Mouse (Mus musculus): ENCODE measurements around the gene Hipk2. TPM values are rescaled to one million over a fixed set of nuclear protein-coding genes. Genes with fewer than 3 reads are reported as not detected.
"Not testable (repeated sequence)": the region's sequence is repeated elsewhere in the genome, so short reads cannot be mapped to it uniquely, and the experiment has no call there.

The Hipk2 gene
- polyA plus RNA-seq, 1 experiment from 2014 or later, result 21.8 TPM

DNA sequence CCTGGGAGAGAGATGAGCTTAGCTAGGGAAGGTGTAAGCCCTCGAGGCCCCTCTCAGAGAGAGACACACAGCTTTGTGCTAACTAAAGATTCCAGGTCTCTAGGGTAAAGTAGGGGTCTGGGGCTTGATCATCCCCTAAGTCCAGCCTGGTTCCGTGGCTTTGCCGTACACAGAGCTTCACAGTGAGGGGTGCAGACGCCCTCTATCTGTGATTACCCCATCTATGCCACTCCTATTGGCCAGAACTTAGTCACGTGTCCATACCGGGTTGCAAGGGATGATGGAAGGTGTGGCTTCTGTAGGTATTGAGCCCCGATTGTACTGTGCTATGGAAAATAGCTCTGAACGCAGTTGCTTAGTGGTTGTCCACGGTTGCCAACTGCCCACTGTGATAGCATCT is 198.3 kb downstream of the Hipk2 start:
- no peaks in the 10 kb centered on the region for H3K9me3 ChIP-seq (replicated peaks)
- no peak for DNase-seq (ENCODE audit: low spot score)
- no peak overlapping the region for H3K4me3 ChIP-seq
- H3K27me3 ChIP-seq (ENCODE audit: low read depth, poor library complexity, severe bottlenecking), result no peaks in the 10 kb centered on the region
- no peak overlapping the region for H3K27ac ChIP-seq
- WGBS, result 80% methylated on average over 9 of the region's 9 CpGs
- no peaks in the 10 kb centered on the region for H3K36me3 ChIP-seq
- 0 out of 2 replicates have a peak, but pooled peaks cover 3% of the 10 kb centered on the region for H3K4me1 ChIP-seq

DNA sequence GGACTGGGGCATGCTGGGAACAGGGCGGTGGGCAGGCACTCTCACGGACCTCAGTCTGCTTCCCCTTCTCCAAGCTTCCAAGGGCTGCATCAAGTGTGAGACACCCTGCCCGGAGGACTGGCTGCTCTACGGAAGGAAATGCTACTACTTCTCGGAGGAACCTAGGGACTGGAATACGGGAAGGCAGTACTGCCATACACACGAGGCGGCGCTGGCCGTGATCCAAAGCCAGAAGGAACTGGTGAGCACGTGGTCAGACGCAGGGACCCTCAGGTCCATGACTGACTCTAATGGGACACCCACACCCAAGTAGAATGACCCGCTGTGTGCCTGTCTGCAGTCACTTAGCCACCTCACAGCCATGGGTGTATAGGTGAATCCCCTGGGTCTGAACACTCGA is 199.2 kb downstream of the Hipk2 start:
- Histone ChIP-seq H3K36me3 (no peaks in the 10 kb centered on the region), H3K27ac (no peak overlapping the region), H3K4me1 (0 out of 2 replicates have a peak, but pooled peaks cover 3% of the 10 kb centered on the region), H3K4me3 (no peak overlapping the region), H3K9me3 (replicated peaks) (no peaks in the 10 kb centered on the region), H3K27me3 (ENCODE audit: low read depth, poor library complexity, severe bottlenecking) (no peaks in the 10 kb centered on the region)
- WGBS, result 86% methylated on average over 14 of the region's 14 CpGs
- no peak for DNase-seq (ENCODE audit: low spot score)

DNA sequence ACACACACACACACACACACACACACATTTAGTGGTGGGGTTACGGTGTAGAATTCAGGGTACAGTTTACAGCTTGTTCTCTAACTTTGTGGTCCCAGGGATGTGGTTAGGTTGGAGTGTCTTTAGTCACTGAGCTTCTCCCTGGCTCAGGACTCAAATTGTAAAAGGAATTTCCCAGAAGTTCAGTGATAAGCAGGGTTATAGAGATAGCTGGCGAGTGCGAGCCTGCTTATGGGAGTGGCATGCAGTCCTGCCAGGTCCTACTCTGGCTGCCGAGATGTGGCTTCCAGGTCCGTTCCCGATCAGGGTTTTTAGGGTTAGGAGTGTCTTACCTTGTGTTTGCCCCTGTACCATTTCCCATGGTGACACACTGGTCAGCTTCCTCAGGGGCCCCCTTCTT is 199.7 kb downstream of the Hipk2 start:
- WGBS, result 82% methylated on average over 6 of the region's 6 CpGs
- no peak for DNase-seq (ENCODE audit: low spot score)
- H3K4me3 ChIP-seq, result no peak overlapping the region

DNA sequence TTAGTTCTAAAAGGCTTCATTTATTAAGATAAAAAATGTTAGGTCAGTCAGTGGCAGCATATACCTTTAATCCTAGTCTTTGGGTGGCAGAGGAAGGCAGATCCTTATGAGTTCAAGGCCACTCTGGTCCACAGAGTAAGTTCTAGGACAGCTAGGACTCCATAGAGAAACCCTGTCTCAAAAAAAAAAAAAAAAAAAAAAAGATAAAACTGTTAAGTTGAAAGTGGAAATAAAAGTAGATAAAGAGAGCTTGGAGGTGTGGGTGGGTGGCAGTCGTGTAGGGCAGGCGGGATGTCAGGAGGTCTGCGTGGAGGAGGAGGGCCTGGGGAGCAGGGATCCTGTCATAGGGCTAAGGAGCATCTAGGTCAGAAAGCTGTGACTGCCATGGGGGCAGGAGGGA is 204.0 kb downstream of the Hipk2 start:
- H3K4me3 ChIP-seq, result no peak overlapping the region
- no peak overlapping the region for H3K27ac ChIP-seq
- H3K4me1 ChIP-seq, result no peaks in the 10 kb centered on the region
- H3K9me3 ChIP-seq (replicated peaks), result no peaks in the 10 kb centered on the region
- no peak for DNase-seq (ENCODE audit: low spot score)
- 0 out of 2 replicates have a peak, but pooled peaks cover under 1% of the 10 kb centered on the region for H3K27me3 ChIP-seq (ENCODE audit: low read depth, poor library complexity, severe bottlenecking)
- H3K36me3 ChIP-seq, result no peaks in the 10 kb centered on the region
- 90% methylated on average over 3 of the region's 3 CpGs for WGBS

More for the DNA sequence above, 199.7 kb downstream of the Hipk2 start:
- Histone ChIP-seq H3K27ac (no peak overlapping the region), H3K27me3 (ENCODE audit: low read depth, poor library complexity, severe bottlenecking) (no peaks in the 10 kb centered on the region), H3K36me3 (no peaks in the 10 kb centered on the region), H3K9me3 (replicated peaks) (no peaks in the 10 kb centered on the region), H3K4me1 (0 out of 2 replicates have a peak, but pooled peaks cover 3% of the 10 kb centered on the region)

DNA sequence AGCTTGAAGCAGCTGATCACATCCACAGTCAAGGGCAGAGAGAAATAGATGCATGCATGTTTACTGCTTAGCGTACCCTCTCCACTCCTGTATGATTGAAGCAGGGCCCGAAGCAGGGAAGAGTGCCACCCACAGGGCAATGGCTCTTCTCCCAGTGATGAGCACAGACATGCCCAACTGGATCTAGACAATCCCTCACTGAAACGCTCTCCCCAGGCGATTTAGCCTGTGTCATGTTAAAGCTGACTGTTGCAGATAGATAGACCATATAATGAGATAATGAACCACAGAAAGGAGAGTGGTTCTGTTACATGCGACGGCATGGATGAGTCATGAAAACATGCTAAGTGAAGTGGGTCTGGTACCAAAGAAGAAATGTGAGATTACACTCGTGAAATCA is 204.7 kb downstream of the Hipk2 start:
- H3K27me3 ChIP-seq (ENCODE audit: low read depth, poor library complexity, severe bottlenecking), result peaks cover 6% of the 10 kb centered on the region; the same call in 1 of the 2 replicates
- H3K9me3 ChIP-seq (replicated peaks), result no peaks in the 10 kb centered on the region
- no peaks in the 10 kb centered on the region for H3K4me1 ChIP-seq
- WGBS, result 82% methylated on average over 7 of the region's 7 CpGs
- H3K27ac ChIP-seq, result no peak overlapping the region
- no peak for DNase-seq (ENCODE audit: low spot score)
- no peak overlapping the region for H3K4me3 ChIP-seq
- no peaks in the 10 kb centered on the region for H3K36me3 ChIP-seq

DNA sequence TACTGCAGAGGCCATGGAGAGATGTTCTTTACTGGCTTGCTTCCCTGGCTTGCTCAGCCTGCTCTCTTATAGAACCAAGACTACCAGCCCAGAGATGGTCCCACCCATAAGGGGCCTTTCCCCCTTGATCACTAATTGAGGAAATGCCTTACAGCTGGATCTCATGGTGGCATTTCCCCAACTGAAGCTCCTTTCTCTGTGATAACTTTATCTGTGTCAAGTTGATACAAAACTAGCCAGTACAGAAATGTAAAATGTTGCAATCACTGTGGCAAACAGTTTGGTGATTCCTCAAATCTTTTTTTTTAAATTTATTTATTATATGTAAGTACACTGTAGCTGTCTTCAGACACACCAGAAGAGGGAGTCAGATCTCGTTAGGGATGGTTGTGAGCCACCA is 205.5 kb downstream of the Hipk2 start:
- H3K27me3 ChIP-seq (ENCODE audit: low read depth, poor library complexity, severe bottlenecking), result peaks cover 14% of the 10 kb centered on the region
- H3K9me3 ChIP-seq (replicated peaks); H3K36me3 ChIP-seq; DNase-seq (ENCODE audit: low spot score); H3K4me3 ChIP-seq; H3K4me1 ChIP-seq; H3K27ac ChIP-seq: not testable (repeated sequence)
- WGBS, result 76% methylated on average over 1 of the region's 1 CpGs

DNA sequence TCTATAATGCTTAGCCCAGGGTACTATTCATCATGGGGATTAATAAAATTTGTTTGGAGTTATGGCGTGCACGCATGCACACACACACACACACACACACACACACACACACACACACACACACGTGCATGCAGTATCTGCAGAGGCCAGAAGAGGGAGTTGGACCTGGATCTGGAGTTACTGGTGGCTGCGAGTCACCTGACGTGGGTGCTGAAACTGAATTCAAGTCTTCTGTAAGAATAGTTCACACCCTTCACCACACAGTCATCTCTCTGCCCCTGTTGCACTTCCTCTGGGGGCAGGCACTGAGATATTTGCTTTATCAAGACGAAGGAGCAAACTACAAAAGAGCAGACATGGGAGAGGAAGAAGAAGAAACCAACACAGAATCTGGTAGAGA is 206.4 kb downstream of the Hipk2 start:
- no peaks in the 10 kb centered on the region for H3K4me1 ChIP-seq
- no peaks in the 10 kb centered on the region for H3K9me3 ChIP-seq (replicated peaks)
- H3K36me3 ChIP-seq, result no peaks in the 10 kb centered on the region
- peak; percentile 30 for DNase-seq (ENCODE audit: low spot score)
- WGBS, result 61% methylated on average over 6 of the region's 6 CpGs
- H3K4me3 ChIP-seq, result no peak overlapping the region
- no peak overlapping the region for H3K27ac ChIP-seq
- peaks cover 23% of the 10 kb centered on the region for H3K27me3 ChIP-seq (ENCODE audit: low read depth, poor library complexity, severe bottlenecking)

DNA sequence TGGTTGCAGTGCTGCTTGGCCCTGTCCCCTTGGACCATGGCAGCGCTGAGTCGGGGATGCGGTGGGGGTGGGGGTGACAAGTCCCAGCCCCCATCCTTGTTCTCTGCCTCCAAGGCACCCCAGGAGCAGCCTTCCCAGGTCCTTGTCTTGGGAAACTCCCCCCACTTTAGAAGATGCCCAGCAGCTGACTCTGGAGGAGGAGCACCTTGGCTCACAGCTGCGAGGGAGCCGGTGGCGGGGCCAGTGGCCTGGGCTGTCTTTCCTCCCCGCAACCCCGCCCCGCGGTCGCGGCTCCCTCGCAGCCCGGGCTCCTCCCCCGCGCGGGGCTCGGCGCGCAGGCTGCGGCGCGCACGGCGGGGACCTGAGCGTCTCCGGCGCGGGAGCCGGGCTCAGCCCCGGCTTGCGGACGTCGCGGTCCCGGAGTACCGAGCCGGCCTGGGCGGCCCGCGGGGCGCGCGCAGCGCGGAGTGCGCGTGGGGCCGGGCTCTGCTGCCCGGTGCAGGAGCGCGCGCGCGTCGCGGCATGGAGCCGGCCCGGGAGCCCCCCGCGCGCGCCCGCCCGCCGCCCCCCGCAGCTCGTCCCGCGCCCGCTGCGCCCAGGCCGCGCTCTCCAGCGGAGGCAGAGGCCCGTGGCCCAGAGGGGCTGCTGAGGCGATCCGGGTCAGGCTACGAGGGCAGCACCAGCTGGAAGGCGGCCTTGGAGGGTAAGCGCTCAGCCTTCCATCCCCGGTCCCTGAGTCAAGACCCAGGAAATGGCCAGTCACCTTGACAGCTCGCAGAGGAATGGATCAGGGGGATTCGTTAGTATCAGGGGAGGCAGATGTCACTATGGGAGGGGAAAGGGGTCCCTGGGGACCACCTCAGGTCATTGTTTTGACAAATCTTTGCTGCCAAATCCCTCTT is 213.0 kb downstream of the Hipk2 start, which contains the start of gene Clec2l:
TSS of gene Clec2l (plus strand) at position 356 of the 902 bp plus-strand sequence.
- Histone ChIP-seq H3K36me3 (no peaks in the 10 kb centered on the region), H3K4me1 (peaks cover 5% of the 10 kb centered on the region; the same call in 1 of the 2 replicates), H3K27me3 (ENCODE audit: low read depth, poor library complexity, severe bottlenecking) (peaks cover 67% of the 10 kb centered on the region), H3K9me3 (replicated peaks) (no peaks in the 10 kb centered on the region), H3K27ac (peak within 1 kb of the TSS; percentile 61), H3K4me3 (peak within 1 kb of the TSS; percentile 70)
- peak; percentile 64 for DNase-seq (ENCODE audit: low spot score)
- under 1% methylated on average over 77 of the region's 84 CpGs for WGBS

DNA sequence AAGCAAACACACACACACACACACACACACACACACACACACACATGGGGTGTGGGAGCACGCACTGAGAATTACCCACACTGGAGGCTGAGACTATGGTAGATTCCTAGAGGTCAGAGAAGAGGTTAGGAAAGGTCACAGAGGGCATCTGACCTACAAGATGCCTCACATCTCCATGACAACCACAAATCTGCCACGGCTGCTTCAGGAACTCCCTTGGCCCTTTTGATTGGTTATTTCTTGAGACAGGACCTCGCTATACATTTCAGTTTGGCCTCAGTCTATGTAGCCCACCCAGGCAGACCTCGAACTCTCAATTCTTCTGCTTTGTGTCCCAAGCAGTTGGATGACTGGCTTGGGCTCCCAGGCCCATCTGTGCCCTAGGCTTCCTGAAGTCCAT is 214.3 kb downstream of the Hipk2 start:
- Histone ChIP-seq H3K27me3 (ENCODE audit: low read depth, poor library complexity, severe bottlenecking) (peaks cover 63% of the 10 kb centered on the region), H3K4me3 (no peak overlapping the region), H3K4me1 (peaks cover 5% of the 10 kb centered on the region; the same call in 1 of the 2 replicates), H3K27ac (no peak overlapping the region), H3K9me3 (replicated peaks) (no peaks in the 10 kb centered on the region), H3K36me3 (no peaks in the 10 kb centered on the region)
- DNase-seq (ENCODE audit: low spot score), result no peak
- 57% methylated on average over 4 of the region's 4 CpGs for WGBS

DNA sequence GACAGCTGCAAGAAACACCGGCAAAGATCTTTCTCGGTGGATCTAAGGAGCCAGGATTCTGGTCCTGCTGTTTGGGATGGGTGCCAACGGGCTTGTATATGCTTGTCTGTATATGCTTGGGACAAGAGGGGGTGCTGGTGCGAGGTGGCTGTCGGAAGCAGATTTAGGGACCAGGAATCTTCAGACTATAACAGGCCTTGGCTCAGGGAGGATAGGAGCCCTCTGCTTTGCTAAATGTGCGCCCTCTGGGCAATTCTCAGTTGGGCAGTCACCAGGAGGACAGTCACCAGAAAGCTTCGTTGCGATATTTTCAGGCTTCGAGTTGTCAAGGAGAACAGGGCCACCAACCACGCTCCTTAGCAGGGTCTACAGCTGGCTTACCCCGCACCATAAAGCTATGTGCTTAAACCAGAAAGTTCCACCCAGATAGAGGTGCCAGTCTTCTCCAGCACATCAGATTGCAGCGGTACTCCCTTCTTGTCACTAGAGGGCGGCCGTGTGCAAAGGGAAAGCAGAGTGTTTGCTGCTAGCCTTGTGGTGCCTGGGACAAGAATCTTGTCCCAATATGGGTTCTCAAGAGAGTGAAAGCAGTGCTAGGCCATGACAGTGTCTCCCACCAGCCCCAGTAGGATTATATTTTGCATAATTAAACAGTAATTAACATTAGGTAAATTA is 225.6 kb downstream of the Hipk2 start:
- H3K36me3 ChIP-seq, result no peaks in the 10 kb centered on the region
- H3K27me3 ChIP-seq (ENCODE audit: low read depth, poor library complexity, severe bottlenecking), result no peaks in the 10 kb centered on the region
- H3K4me3 ChIP-seq, result no peak overlapping the region
- WGBS, result 44% methylated on average over 14 of the region's 14 CpGs
- peak; percentile 69 for DNase-seq (ENCODE audit: low spot score)
- no peaks in the 10 kb centered on the region for H3K9me3 ChIP-seq (replicated peaks)
- no peak overlapping the region for H3K27ac ChIP-seq
- no peaks in the 10 kb centered on the region for H3K4me1 ChIP-seq

DNA sequence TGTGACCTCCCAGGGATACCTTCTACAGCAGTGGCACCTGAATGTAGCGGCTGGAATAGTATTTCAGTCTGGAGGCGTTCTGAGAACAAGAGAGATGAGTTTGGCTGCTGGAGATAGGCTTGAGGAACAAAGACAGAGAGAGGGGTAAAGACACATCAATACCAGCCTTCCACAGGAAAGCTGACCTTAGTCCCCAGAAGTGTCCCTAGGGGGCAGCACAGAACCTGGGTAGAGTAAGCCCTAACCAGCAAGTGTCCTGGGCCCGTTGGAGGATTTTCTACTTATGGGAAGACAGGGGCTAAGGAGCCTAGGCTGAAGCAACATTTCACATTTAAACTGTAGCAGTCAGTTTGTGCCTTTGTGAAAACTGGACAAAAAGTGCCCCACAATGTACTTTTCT is 226.4 kb downstream of the Hipk2 start:
- Histone ChIP-seq H3K4me1 (no peaks in the 10 kb centered on the region), H3K36me3 (no peaks in the 10 kb centered on the region), H3K27ac (no peak overlapping the region), H3K4me3 (no peak overlapping the region), H3K9me3 (replicated peaks) (no peaks in the 10 kb centered on the region), H3K27me3 (ENCODE audit: low read depth, poor library complexity, severe bottlenecking) (no peaks in the 10 kb centered on the region)
- 73% methylated on average over 3 of the region's 3 CpGs for WGBS
- DNase-seq (ENCODE audit: low spot score), result no peak
